Mouse (Mus musculus): ENCODE measurements at regions not wholly inside any gene's neighbourhood (a gene's known extent, or its start where the extent isn't known, plus 50 kb on each side); places are given as distances from the start of the nearest gene placed in this dataset.
A peak's percentile ranks its signal among the peaks of the same experiment; 100 is the strongest.

- DNase-seq: no peak
Measured at GRCm38 (mm10) chr5:116761323-116761722, 169.7 kb upstream of the Srrm4 start.

- no peak for DNase-seq
Measured at GRCm38 (mm10) chr5:116758687-116759086, 167.1 kb upstream of the Srrm4 start.

GRCm38 (mm10) chr5:116752941-116753340 lies 161.3 kb upstream of the Srrm4 start:
- DNase-seq: no peak

- no peak for DNase-seq
Measured at GRCm38 (mm10) chr5:116752096-116752495, 160.5 kb upstream of the Srrm4 start.

GRCm38 (mm10) chr5:116745776-116746175 lies 154.2 kb upstream of the Srrm4 start:
- no peak for DNase-seq

- peak; percentile 6 for DNase-seq
Measured at GRCm38 (mm10) chr5:116744389-116744788, 152.8 kb upstream of the Srrm4 start.

- no peak for DNase-seq
Measured at GRCm38 (mm10) chr5:116735622-116736021, 144.0 kb upstream of the Srrm4 start.

GRCm38 (mm10) chr5:116731509-116731908 lies 139.9 kb upstream of the Srrm4 start:
- no peak for DNase-seq

- DNase-seq: no peak
Measured at GRCm38 (mm10) chr5:116719200-116719599, 127.6 kb upstream of the Srrm4 start.

GRCm38 (mm10) chr5:116714256-116714655 lies 122.6 kb upstream of the Srrm4 start:
- DNase-seq: peak; percentile 54

GRCm38 (mm10) chr5:116712056-116712455 lies 120.4 kb upstream of the Srrm4 start:
- no peak for DNase-seq

- no peak for DNase-seq
Measured at GRCm38 (mm10) chr5:116708505-116708904, 116.9 kb upstream of the Srrm4 start.

- no peak for DNase-seq
Measured at GRCm38 (mm10) chr5:116662466-116662865, 70.8 kb upstream of the Srrm4 start.

GRCm38 (mm10) chr5:116661851-116662250 lies 70.2 kb upstream of the Srrm4 start:
- no peak for DNase-seq

GRCm38 (mm10) chr5:116654486-116655420 lies 63.1 kb upstream of the Srrm4 start:
- no peak for DNase-seq

Data from kidney, postnatal 10 days (tissue).